Mouse (Mus musculus) MEL (cell line): ENCODE measurements around the gene Ascl2.

Experiments
- CHD2 ChIP-seq: IDR thresholded peaks from 2 replicates; pipeline ENCODE4 v1.6.1; 2011; ENCODE audit warnings: low read length, improper control_type of control experiment
- MAFK ChIP-seq: IDR thresholded peaks from 2 replicates; pipeline ENCODE4 v1.6.1; 2011; ENCODE audit warnings: low read depth, mild to moderate bottlenecking, low read length, improper control_type of control experiment, borderline replicate concordance
- MXI1 ChIP-seq: IDR thresholded peaks from 2 replicates; pipeline ENCODE4 v1.6.1; 2011; ENCODE audit warnings: mild to moderate bottlenecking, low read depth, low read length, improper control_type of control experiment
- POLR2A ChIP-seq, 2 experiments: IDR thresholded peaks; 2 replicates each; pipeline ENCODE4 v1.6.1; 2011 to 2012; ENCODE audit warnings: low read length in 2 of 2, mild to moderate bottlenecking in 2 of 2, control low read depth in 1 of 2, improper control_type of control experiment in 1 of 2, low read depth in 1 of 2, moderate library complexity in 1 of 2; ENCODE audit not compliant: control insufficient read depth in 1 of 2, insufficient read depth in 1 of 2, poor library complexity in 1 of 2
- POLR2AphosphoS2 ChIP-seq: IDR thresholded peaks from 2 replicates; pipeline ENCODE4 v1.6.1; 2011; ENCODE audit warnings: low read length, improper control_type of control experiment
- TAL1 ChIP-seq: IDR thresholded peaks from 2 replicates; pipeline ENCODE4 v1.6.1; 2012; ENCODE audit warnings: mild to moderate bottlenecking, inconsistent platforms, low read length, moderate library complexity, mixed read lengths
- ZKSCAN1 ChIP-seq: IDR thresholded peaks from 2 replicates; pipeline ENCODE4 v1.6.1; 2012; ENCODE audit warnings: low read depth, mild to moderate bottlenecking, inconsistent platforms, low read length, improper control_type of control experiment, moderate library complexity

- TF ChIP-seq MAFK (no peak), MXI1 (no peak), ZKSCAN1 (no peak), POLR2A (IDR thresholded peaks at IDR 0.05; ENCODE audit: control insufficient read depth in 1 of 2, insufficient read depth in 1 of 2, low read depth in 1 of 2, low read length in 2 of 2, poor library complexity in 1 of 2) (0 out of 4 replicates have a peak, but pooled peaks of 1 of the 2 experiments have one; percentile 5), POLR2AphosphoS2 (no peak), CHD2 (no peak), TAL1 (no peak)
Measured at GRCm38 (mm10) chr7:143016424-143017142, 47.5 kb upstream of the Ascl2 start.
